Mouse (Mus musculus) cortical plate, adult 2 months (tissue): ENCODE results near the gene Mboat2.

Experiments used
- CTCF ChIP-seq: fragments of 200-500 bp; IDR thresholded peaks from 2 replicates; pipeline ENCODE4 v1.5.1; 2011; ENCODE audit warnings: mild to moderate bottlenecking, control low read depth, low read length; ENCODE audit not compliant: insufficient read depth; ENCODE audit errors: extremely low read depth
- POLR2A ChIP-seq: fragments of 200-500 bp; IDR thresholded peaks from 2 replicates; pipeline ENCODE4 v1.6.1; 2011; ENCODE audit warnings: mild to moderate bottlenecking, low read length, control low read depth; ENCODE audit not compliant: insufficient read depth; ENCODE audit errors: extremely low read depth

DNA sequence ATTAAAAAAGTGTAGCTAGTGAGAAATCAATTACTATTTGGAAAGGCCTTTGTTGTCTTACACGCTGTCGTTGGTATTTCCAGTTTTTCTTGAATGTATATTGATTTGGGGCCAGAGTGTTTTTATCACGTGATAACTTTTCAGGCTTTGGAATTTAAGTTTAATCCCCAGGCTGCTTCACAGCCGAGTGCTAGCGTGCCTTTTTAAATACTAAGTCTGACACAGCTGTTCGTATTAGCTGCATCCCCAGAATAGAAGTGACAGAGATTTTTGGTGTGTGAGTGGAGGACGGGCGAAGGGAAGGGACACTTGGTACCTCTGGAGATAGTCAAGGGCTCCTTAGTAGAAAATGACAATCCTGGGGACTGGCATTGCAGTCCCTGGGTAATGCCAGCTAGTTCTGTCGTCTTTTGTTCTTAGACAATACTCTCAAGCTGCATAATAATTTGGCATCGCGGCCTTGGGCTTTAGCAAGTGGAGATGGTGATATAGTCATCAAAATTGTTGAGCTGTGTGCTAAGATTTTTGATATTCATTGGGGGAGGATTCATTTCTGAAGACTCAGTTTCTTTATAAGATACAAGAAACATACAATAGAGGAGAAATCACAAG is 11.7 kb downstream of the Mboat2 start:
- TF ChIP-seq POLR2A (no peak), CTCF (no peak)
